Mouse (Mus musculus): Measurements from ENCODE around the gene Eepd1.

DNA sequence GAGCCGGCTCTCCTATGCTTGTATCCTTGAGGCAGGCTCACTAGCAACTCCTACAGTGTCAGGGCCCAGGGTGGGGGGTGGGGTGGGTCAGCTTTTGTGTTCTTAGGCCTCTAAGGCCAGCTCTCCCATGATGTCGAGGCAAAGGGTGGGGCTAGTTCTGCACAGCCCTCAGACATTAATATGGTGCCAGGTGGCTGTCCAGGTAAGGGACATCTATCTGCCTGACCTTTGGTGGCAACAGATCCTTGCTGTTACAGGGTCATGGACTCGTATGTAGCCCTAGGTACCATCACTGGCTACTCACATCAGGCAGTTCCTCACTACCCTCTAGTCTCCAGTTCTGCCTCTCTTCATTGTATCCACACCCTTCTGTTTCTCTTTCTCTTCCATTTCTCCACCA, 87.4 kb downstream of the Eepd1 start:
- TF ChIP-seq POLR2A (IDR thresholded peaks at IDR 0.05; ENCODE audit: insufficient read depth, low read depth, low read length) (no peak), CTCF (IDR thresholded peaks at IDR 0.05; ENCODE audit: insufficient read depth, low read depth, low read length) (no peak)
